Mouse (Mus musculus) megakaryocyte, embryonic 14.5 days (primary cell): Measurements from ENCODE around the gene Zfp362.

Experiments used
- FLI1 ChIP-seq: IDR thresholded peaks from 2 replicates; pipeline ENCODE4 v1.6.1; 2012; ENCODE audit warnings: low read length, inconsistent platforms, mixed read lengths
- GATA1 ChIP-seq: IDR thresholded peaks from 3 replicates; pipeline ENCODE4 v1.6.1; 2012; ENCODE audit warnings: mixed read lengths, low read length, inconsistent platforms, borderline replicate concordance

GRCm38 (mm10) chr4:128753571-128753970, 52.3 kb downstream of the Zfp362 start:
- TF ChIP-seq GATA1 (no peak), FLI1 (no peak)
